Mouse (Mus musculus) liver, embryonic 11.5 days (tissue): ENCODE data around the gene Neurog2. TPM values are rescaled to one million over a fixed set of nuclear protein-coding genes. Genes with fewer than 3 reads are reported as not detected.

Experiments used
- ATAC-seq: fragments of 200-750 bp; cut with Nextera tagmentation; replicated peaks from 2 replicates; pipeline ENCODE4 v1.8.0; 2017; ENCODE audit warnings: moderate number of reproducible peaks, mild to moderate bottlenecking, moderate TSS enrichment, moderate library complexity; ENCODE audit not compliant: low FRiP score
- DNase-seq: peaks from one replicate; pipeline ENCODE4 v3.0.0-alpha.2; 2017; ENCODE audit warnings: low spot score
- H3K27ac ChIP-seq: fragments of 300-500 bp; sonication (generic); 2 replicates; pipeline ENCODE4 v1.5.1; 2014; ENCODE audit warnings: mild to moderate bottlenecking, low read depth, low read length, control low read depth
- H3K27me3 ChIP-seq: fragments of 300-500 bp; sonication (generic); replicated peaks from 2 replicates; pipeline ENCODE4 v1.6.1; 2014; ENCODE audit warnings: low read length, mixed read lengths; ENCODE audit not compliant: control insufficient read depth, insufficient read depth
- H3K36me3 ChIP-seq: fragments of 300-500 bp; sonication (generic); 2 replicates; pipeline ENCODE4 v1.6.1; 2014; ENCODE audit warnings: mild to moderate bottlenecking, low read length, moderate library complexity, mixed read lengths; ENCODE audit not compliant: control insufficient read depth, insufficient read depth
- H3K4me1 ChIP-seq: fragments of 300-500 bp; sonication (generic); replicated peaks from 2 replicates; pipeline ENCODE4 v1.6.1; 2014; ENCODE audit warnings: low read length, mixed read lengths; ENCODE audit not compliant: control insufficient read depth, insufficient read depth
- H3K4me2 ChIP-seq: fragments of 300-500 bp; sonication (generic); 2 replicates; pipeline ENCODE4 v1.6.1; 2014; ENCODE audit warnings: mild to moderate bottlenecking, control low read depth, moderate library complexity
- H3K4me3 ChIP-seq: fragments of 300-500 bp; sonication (generic); 2 replicates; pipeline ENCODE4 v1.5.1; 2014; ENCODE audit warnings: low read depth, low read length, control low read depth
- H3K9ac ChIP-seq: fragments of 300-500 bp; sonication (generic); 2 replicates; pipeline ENCODE4 v1.6.1; 2014; ENCODE audit warnings: low read depth, low read length, control low read depth
- H3K9me3 ChIP-seq: fragments of 300-500 bp; sonication (generic); 2 replicates; pipeline ENCODE4 v1.6.1; 2016; ENCODE audit warnings: low read length, inconsistent platforms, mixed read lengths; ENCODE audit not compliant: control insufficient read depth
- WGBS: fragments of 180-500 bp; shearing (Covaris S2); extraction: QIAGEN DNeasy Blood & Tissue Kit; methylation state at CpG from one replicate; pipeline ENCODE4 v1.1.7; 2014; 5-methylcytosine and 5-hydroxymethylcytosine counted together
- polyA plus RNA-seq: library from polyadenylated mRNA; unstranded; fragments of >200 nt; fragmentation: Nextera tagmentation; extraction: Ambion mirVana; gene quantifications from 2 replicates; pipeline ENCODE4 v1.2.1, GENCODE M21; 2014

Gene Neurog2
- polyA plus RNA-seq, 1 experiment from 2014 or later, result not detected

GRCm38 (mm10) chr3:127679703-127680102 is 46.8 kb downstream of the Neurog2 start:
- Histone ChIP-seq H3K4me3 (no peak overlapping the region), H3K27ac (no peak overlapping the region), H3K4me1 (no peaks in the 10 kb centered on the region), H3K9ac (no peak overlapping the region), H3K9me3 (no peaks in the 10 kb centered on the region), H3K4me2 (no peak overlapping the region), H3K36me3 (no peaks in the 10 kb centered on the region), H3K27me3 (no peaks in the 10 kb centered on the region)
- DNase-seq (no peak), ATAC-seq (no peak)
- WGBS, result 82% methylated on average over 15 of the region's 15 CpGs

Other genes with a start within 250 kb of the Neurog2 start
- 17.3 and 19.7 TPM in 2 replicates for gene Ank2, start 133.8 kb upstream of the Neurog2 start, polyA plus RNA-seq
- 69.7 and 70.0 TPM in 2 replicates for gene Larp7, start 79.8 kb upstream of the Neurog2 start, polyA plus RNA-seq
- 10.8 and 13.9 TPM in 2 replicates for gene Zgrf1, start 79.6 kb upstream of the Neurog2 start, polyA plus RNA-seq
- 0.92 and 1.1 TPM in 2 replicates for gene Alpk1, start 147.4 kb downstream of the Neurog2 start, polyA plus RNA-seq
- gene Tifa, start 156.7 kb downstream of the Neurog2 start, polyA plus RNA-seq, result 13.4 and 14.3 TPM in 2 replicates
- gene Ap1ar, start 204.4 kb downstream of the Neurog2 start, polyA plus RNA-seq, result 55.7 and 55.8 TPM in 2 replicates